Mouse (Mus musculus): ENCODE results near the gene Gm45717.

- TF ChIP-seq EP300 (IDR thresholded peaks at IDR 0.05; ENCODE audit: low read depth): peak; percentile 39; the same call in 1 of the 2 replicates
- no peak for TF ChIP-seq CTCF (IDR thresholded peaks at IDR 0.05; ENCODE audit: low read depth)
Measured at GRCm38 (mm10) chr7:140998853-140999700, 43.3 kb upstream of the Gm45717 start.

All from liver, postnatal 0 days (tissue).